Mouse (Mus musculus): ENCODE results near the gene Scamp3.
A peak's percentile ranks its signal among the peaks of the same experiment; 100 is the strongest.
"Not testable (repeated sequence)": the region's sequence is repeated elsewhere in the genome, so short reads cannot be mapped to it uniquely, and the experiment has no call there.

Scamp3 gene

DNA sequence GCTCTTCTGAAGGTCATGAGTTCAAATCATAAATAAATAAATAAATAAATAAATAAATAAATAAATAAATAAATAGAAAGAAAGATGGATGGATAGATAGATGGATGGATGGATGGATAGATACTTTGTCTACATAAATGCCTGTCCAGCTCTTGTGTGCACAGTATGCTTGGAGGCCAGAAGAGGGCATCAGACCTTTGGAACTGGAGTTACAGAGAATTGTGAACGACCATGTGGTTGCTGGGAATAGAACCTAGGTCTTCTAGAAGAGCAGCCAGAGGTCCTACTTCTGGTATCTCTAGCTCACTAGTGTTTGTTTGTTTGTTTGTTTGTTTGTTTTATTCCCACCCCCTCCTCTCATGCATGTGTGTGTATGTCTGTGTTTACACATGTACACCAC lies 16.1 kb downstream of the Scamp3 start:
- ATAC-seq (ENCODE audit: insufficient number of reproducible peaks, low FRiP score, low TSS enrichment): no peak

DNA sequence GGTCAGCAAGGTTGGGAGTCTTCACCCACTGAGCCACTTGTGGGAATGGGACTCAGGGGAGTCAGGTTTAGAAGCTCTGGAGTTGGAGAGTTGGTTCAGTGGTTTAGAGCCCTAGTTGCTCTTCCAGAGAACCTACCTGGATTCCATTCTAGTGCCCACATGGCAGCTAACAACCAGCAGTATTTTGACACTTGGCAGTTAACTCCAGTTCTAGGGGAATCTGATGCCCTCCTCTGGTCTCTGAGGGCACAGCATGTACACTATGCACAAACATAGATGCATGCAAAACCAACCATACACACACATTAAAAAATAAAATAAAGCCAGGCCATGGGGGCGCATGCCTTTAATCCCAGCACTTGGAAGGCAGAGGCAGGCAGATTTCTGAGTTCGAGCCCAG lies 16.6 kb downstream of the Scamp3 start:
- ATAC-seq (ENCODE audit: insufficient number of reproducible peaks, low FRiP score, low TSS enrichment): no peak

DNA sequence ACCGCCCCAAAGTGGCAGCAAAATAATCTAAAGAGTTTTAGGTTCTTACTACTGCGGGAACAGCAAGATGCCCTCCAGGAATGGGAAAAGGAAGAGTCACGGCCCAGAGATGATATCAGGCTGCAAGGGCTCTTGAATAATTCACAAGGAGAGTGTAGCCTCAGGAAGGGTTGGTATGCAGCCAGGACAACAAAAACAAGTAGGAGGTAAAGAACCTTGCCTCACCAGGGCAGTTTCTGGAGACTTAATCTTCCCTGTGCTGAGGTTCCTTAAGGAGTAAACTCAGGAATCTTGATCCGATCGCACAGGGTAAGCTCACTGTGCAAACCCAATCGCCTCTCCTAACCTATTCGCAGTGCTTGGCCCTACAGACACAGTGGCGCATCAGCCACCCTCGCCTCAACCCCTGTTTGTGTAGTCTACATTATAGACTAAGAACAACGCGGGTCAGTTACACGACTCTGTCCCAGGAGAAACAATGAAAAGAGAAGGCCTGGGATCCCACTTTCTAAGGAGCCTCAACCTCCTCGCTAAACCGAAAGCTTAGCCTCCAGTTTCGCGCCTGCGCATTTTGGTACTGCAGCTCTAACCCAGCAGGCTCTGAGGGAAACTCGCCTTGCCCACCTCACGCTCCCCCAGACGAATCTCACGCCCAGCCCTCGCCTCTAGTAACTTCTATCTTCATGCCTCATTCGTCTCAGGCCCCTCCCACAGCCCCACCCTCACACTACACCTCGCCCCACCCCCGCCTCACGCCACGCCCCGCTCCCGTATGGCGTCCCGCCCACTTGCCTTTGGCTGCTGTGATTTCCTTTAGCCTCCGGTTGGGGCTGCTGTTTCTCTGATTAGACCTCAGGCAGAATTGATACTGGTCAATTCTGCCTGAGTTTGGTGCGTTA lies 19.0 kb downstream of the Scamp3 start:
- ATAC-seq (ENCODE audit: insufficient number of reproducible peaks, low FRiP score, low TSS enrichment): peak; percentile 87

DNA sequence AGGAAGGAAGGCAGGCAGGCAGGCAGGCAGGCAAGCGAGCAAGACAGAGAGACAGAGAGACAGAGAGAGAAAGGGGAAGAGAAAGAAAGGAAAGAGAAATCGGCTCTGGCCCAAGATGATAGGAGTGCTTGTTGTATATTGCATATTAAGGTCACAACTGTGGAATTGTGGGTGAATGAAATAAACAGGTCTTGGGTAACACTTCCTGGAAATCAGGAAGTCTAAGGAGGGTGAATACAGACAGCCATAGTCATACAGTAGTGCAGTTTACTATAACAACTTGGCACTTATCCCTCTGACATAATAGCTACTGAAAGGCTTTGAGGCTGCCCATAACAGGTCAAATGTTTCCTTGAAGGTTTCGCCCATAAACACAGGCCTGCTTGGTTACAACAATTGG lies 22.6 kb downstream of the Scamp3 start:
- no peak for ATAC-seq (ENCODE audit: insufficient number of reproducible peaks, low FRiP score, low TSS enrichment)

DNA sequence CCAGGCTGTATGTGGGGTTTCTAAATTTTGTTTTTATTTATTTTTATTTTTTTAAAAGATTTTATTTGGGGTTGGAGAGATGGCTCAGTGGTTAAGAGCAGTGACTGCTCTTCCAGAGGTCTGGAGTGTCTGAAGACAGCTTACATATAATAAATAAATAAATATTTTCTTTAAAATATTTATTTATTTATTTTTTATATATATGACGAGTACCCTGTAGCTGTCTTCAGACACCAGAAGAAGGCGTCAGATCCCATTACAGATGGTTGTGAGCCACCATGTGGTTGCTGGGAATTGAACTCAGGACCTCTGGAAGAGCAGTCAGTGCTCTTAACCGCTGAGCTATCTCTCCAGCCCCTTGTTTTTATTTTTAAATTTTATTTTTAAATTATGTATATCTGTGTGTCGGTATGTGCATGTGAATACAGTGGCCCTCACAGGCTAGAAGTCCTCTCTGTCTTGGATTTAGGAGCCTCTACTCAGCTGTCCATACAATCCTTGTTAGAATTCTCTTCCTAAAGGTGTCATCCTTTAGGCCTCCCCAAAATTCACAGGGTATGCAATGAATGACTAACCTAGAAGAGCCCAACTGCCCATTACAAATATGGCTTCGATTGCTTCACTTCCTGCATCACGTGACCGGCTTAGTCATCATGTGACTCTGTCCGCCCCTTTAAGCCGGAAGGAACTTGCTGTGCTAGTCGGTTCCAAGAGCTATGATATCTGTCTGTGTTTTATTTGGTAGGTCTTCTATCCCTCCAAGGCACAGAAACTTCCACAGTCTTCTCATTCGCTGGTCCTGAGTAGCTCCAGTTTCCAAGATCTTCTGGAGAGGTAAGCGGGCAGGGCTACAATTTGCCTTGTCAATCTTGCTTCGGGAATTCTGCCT lies 25.2 kb downstream of the Scamp3 start, which contains the start of gene Gba:
Gene Gba (plus strand): TSS at position 676 of the 889 bp plus-strand sequence.
- peak; percentile 61; the same call in 1 of the 2 replicates for ATAC-seq (ENCODE audit: insufficient number of reproducible peaks, low FRiP score, low TSS enrichment)

DNA sequence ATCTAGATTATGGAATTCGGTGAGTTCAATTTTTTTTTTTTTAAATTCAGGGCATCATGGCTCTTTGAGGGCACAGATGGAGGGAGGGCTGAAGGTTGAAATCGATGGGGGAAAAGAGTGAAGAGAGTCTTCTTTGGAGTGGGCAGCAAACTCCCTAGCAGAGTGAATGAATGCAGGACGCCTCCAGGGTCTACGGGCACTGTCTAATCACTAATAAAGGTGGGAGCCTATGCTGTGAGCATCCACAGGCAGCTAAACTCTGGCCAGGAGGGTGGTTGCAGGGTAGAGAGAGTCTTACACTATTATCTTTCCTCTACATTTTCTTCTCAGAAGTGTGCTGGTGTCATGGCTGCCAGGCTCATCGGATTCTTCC lies 25.9 kb downstream of the Scamp3 start:
- ATAC-seq (ENCODE audit: insufficient number of reproducible peaks, low FRiP score, low TSS enrichment): peak; percentile 20; the same call in 1 of the 2 replicates

DNA sequence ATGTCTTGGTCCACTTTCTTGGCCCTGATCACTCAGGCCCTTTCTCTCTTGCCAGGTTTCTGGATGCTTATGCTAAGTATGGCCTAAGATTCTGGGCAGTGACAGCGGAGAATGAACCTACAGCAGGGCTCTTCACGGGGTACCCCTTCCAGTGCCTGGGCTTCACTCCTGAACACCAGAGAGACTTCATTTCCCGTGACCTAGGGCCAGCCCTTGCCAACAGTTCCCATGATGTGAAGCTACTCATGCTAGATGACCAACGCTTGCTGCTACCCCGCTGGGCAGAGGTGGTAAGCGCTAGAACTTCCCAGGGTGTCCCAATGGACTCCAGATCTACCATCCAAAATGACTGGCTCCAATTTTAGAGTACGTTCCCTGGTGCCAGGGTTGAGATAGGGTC lies 28.8 kb downstream of the Scamp3 start:
- ATAC-seq (ENCODE audit: insufficient number of reproducible peaks, low FRiP score, low TSS enrichment): no peak

DNA sequence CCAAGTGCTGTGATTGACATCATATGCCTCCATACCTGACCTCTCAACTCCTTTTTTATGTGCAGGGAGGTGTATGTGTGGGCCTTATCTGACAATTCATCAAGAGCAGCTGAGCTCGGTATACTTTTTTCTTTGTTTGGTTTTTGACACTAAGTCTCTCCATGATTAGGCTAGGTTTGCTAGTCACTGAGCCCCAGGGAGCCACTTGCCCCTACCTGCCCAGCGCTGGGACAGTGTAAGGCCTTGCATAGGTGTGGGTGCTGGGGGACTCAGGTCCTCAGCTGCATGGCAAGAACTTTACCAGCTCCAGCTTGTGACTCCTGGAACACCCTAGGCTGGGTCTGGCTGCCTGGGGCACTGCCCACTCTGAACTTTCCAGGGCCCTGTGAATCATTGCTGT lies 29.4 kb downstream of the Scamp3 start:
- ATAC-seq (ENCODE audit: insufficient number of reproducible peaks, low FRiP score, low TSS enrichment): no peak

DNA sequence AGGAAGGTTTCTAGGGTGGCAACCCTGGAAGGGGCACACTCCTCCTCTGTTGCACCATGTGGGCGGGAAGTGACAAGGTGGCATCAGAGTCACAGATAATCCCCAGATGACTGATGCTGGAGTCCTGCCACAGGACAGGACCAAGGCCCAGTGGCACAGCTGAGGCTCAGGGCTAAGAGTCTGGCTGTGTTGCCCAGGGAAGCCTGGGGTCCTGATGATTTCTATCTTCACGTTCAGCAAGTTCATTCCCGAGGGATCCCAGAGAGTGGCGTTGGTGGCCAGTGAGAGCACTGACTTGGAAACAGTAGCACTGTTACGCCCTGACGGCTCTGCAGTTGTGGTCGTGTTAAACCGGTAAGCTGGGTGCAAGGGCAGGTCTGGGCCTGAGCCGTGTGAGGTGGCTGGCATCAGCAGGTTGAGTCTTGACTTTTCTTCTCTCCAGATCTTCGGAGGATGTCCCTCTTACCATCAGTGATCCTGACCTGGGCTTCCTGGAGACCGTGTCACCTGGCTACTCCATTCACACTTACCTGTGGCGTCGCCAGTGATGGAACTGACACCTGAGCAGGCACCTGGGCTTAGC lies 30.9 kb downstream of the Scamp3 start:
- ATAC-seq (ENCODE audit: insufficient number of reproducible peaks, low FRiP score, low TSS enrichment): no peak

DNA sequence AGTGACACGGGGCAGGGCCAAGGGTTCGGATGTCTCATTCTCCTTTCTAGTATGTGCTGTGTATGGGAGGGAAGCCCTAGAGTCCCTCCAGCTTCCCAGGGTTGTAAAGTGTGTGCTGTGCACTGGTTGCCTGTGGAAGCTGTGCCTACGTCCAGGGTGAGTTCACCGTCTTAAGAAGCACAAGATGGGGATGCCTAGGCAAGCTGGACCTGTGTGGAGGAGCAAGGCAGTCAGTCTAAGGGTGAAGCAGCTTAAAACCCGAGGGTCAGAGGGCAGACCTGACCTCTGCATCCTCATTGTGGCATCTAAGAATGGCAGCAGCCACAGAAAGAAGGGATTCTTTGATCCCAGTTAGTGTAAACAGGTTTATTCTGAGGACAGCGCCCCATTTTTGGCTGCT lies 31.5 kb downstream of the Scamp3 start:
- no peak for ATAC-seq (ENCODE audit: insufficient number of reproducible peaks, low FRiP score, low TSS enrichment)

DNA sequence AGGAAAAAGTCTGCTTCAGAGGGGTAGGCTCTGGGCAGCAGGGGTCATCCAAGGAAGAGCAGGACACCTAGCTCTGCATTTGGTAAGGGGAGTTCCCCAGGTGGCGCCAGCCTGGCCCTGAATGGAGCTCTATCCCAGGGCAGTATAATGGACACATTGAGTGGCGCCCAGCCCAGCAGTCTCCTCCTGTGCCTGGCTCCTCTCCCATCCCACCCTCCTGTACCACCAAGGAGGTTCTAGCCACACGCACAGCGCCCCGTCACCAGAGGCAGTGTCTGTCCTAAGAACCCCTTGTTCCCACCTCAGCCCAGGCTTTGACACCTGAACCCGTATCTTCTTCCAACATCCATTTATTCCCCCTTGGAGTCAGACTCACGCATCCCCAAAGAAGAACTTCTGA lies 32.5 kb downstream of the Scamp3 start:
- ATAC-seq (ENCODE audit: insufficient number of reproducible peaks, low FRiP score, low TSS enrichment): no peak

DNA sequence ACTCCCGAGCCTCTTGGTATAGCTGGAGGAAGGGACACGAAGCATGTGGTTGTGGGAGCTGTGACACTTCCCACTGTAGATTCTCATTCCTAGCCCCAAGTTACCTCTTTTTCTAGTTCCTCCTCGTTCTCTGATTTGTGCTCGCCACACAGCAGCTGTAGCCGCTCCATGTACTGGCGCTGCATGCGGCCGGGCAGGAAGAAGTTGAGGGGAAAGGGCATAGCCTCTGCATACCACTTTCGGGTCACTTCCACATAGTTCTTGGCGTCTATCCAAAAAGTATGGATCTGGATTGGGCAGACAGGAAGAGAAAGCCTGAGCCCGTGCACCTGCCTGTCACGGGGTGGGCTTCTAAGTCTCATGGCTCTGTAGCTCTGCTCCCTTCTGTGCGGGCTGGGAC lies 32.9 kb downstream of the Scamp3 start:
- no peak for ATAC-seq (ENCODE audit: insufficient number of reproducible peaks, low FRiP score, low TSS enrichment)

DNA sequence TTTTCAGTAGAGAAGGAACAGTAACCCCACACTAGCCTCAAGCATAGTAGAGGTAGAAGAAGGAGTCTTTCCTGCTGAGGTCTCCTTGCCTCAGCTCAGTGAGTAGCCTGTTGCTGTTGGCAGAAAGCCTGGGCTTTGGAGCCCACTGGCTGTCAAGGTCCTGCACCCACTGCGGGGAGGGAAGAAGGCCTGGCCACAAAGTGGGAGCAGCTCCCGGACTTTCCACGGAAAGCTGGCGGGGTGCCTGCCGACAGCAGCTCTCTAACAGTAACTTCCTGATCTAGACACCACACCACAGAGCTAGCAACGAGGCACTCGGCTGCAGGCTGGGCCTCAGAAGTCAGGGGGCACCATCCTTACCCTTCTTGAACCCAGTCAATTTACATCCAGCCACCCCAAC lies 33.5 kb downstream of the Scamp3 start:
- ATAC-seq (ENCODE audit: insufficient number of reproducible peaks, low FRiP score, low TSS enrichment): no peak

DNA sequence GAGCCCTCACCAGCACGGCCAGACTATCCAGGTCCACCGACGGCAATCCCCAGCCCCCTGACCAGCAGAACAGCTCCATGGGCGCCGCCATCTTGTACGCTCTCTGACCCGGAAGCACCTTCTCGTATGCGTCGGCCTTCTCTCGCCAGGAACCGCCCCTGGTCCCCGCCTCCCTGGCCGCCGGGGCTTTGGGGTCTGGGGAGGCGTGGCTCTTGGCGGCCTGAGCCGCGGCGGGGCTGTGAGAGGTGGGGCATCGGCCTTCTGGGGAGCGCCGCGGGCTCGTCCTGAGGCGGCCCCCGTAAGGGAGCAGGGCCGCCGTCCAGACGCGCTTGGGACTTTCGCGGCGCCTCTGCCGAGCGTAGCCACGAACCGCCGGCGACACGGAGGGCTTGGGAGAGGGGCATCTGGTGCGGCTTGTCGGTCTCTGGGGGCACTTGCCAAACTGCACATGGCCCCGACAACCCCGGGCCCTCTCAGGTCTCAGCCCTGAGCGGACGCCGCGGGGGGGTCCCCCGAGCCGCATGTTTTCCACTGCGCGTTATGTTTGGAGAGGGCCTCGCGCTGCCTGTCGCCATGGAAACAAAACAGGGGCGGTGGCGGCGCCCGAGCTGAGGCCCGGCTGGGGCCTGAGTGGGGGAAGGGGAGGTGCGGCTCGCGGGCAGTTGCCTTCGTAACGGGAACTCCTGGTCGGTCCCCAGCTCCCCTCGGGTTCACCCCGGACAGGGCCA lies 36.7 kb downstream of the Scamp3 start:
- peak; percentile 79 for ATAC-seq (ENCODE audit: insufficient number of reproducible peaks, low FRiP score, low TSS enrichment)

DNA sequence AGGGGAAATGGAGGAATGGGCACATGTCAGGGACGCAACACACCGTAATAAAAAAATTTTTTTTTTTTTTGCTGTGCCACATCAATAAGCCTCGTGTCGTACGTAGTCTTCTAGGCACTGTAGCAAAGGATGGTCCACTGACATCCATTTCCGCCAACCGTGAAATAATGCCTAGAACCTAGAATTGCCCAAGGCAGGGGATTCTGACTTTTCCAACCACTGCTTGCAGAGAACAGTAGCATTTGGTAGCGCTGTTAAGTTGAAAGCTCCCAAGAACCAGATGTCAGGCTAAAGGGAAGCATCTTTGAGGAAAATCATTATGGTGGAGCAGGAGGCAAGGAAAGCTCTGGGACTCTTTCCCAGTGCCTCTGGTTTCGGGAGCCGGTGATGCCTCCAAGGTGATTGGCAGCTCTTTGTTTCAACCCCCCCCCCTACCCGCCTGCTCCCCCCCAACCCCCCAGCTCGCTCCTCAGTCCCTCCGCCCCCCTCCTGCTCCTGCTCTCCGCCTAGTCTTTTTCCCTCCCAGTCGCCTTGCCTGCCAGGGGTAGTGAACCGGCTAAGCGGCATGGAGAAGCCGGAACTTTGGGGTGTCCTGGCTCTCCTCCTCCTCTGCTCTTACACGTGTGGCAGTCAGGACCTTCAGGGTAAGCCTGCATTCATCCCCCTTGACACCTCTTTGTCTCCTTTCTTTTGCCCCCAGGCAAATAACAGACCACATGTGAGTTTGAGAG lies 37.6 kb downstream of the Scamp3 start, which contains the start of gene Thbs3:
Gene Thbs3 (plus strand): TSS at position 500 of the 731 bp plus-strand sequence.
- no peak for ATAC-seq (ENCODE audit: insufficient number of reproducible peaks, low FRiP score, low TSS enrichment)

DNA sequence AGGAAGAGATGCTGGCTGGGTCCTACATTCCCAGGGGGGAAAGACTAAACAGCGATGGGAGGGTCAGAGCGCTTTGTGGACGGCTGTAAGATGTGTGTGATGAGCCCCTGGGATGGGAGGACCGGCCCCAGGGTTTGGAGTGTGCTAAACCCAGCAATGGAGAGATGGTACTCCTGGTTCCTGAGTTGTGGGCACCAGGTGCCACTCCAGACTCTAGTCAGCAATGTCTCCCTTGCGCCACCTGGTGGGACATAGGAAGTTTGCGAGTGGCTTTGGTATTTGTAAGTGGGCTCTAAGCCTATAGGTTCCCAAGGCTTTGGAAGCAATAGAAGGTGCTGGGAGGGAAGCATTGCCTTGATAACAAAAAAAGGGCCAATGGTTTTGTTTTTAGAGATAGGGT lies 38.6 kb downstream of the Scamp3 start:
- peak; percentile 16; the same call in 1 of the 2 replicates for ATAC-seq (ENCODE audit: insufficient number of reproducible peaks, low FRiP score, low TSS enrichment)

DNA sequence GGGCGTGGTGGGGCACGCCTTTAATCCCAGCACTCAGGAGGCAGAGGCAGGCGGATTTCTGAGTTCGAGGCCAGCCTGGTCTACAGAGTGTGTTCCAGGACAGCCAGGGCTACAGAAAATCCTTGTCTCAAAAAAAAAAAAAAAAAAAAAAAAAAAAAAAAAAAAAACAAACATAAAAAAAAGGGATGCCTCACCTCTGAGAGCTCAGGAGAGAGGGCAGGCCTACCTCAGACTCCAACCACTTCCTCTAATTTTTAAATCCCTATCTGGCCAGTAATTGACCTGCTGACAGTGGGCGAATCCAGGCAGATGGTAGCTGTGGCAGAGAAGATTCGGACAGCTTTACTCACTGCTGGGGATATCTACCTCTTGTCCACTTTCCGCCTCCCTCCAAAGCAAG lies 39.1 kb downstream of the Scamp3 start:
- ATAC-seq (ENCODE audit: insufficient number of reproducible peaks, low FRiP score, low TSS enrichment): not testable (repeated sequence)

DNA sequence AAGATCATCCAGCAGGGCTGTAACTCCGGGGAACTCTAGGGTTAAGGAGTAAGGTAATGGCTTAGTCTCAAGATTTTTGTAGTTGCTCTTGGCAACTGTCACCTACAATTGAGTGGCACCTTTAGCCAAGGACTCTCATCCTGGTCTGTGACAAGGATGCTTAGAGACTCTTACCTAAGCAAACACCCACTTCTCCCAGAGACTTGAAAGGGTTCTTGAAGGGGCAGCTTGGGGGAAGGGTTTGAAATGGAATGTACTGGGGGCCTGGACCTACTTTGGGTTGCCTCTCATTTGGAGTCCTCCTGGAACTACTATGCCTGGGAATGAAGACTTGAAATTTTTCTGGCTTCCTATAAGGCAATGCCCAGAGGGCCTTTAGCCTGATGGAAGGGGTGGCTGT lies 41.0 kb downstream of the Scamp3 start:
- no peak for ATAC-seq (ENCODE audit: insufficient number of reproducible peaks, low FRiP score, low TSS enrichment)

DNA sequence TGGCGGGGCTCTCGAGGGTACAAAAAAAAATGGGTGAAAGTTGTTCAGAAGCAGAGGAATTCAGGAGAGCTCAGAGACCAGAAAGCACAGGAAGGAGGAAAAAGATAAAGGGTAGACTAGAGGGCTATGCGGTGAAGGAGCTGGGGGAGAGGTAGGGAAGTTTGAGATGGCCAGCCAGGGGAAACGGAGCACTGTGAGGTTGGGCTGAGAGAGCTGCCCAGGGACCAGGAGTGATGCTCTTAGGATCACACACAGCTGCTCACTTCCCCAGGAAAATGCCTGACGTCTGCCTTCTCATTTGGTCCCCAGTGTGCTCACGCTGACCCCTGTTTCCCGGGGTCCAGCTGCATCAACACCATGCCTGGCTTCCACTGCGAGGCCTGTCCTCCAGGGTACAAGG lies 42.3 kb downstream of the Scamp3 start:
- ATAC-seq (ENCODE audit: insufficient number of reproducible peaks, low FRiP score, low TSS enrichment): no peak
